Mouse (Mus musculus): ENCODE data around the gene Mettl1.
"Not testable (repeated sequence)": the region's sequence is repeated elsewhere in the genome, so short reads cannot be mapped to it uniquely, and the experiment has no call there.

Mettl1 gene

GRCm38 (mm10) chr10:127048608-127049394, 7.6 kb downstream of the Mettl1 start:
- DNase-seq = no peak

GRCm38 (mm10) chr10:127049395-127050118, 8.3 kb downstream of the Mettl1 start:
- DNase-seq = no peak

DNA sequence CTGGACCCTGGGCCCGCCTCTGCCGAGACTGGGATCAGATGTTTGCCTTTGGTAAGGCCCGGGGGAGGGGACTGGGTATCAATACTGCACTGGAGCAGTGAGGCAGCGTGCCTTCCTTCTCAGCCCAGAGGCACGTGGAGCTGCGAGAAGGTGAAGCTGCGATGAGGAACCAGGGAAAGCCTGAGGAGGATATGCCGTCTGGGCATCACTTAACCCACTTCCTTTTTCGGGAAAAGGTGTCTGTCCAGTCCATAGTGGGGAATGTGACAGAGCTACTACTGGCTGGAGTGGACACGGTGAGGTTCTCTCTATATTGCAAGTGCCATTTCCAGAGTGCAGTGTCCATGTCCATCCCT, 8.9 kb downstream of the Mettl1 start:
- no peak for DNase-seq

DNA sequence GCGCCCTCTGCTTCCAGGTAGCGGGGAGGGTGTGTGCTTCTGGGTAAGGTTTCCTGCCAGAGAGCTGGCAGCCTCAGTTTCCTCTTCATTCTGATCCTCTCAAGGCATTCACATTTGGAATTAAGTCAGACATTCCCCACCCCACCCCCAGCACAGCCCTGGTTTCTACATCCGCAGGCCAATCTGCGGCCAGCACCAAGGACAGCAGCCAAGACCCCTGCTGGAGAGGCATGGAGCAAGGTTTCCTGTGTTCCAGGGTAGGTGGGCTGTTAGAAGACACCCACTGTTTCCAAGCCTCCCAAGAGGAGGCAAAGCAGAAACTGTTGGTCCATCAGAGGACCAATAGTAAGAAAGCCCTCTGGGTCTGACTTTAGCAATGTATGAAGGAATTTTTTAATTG, 13.4 kb downstream of the Mettl1 start:
- no peak for DNase-seq

DNA sequence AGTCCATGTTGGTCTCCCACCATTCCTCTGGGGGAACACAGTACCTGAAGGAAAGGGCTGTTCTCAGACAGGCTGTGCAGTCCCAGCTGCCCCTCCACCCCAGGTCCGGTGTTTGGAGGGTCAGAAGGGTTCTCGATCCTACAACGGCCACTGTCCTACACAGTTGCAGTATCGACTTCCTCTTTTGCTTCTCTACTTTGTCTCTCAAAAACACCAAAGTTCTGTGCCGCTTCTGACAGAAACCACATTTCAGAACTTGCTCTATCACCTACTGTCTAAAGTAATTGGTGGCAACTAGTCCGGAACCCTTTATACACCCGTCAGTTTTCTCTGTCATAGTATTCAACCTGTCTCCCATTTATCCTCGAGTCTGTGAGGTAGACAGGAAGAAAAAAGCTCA, 14.2 kb downstream of the Mettl1 start:
- DNase-seq = no peak

DNA sequence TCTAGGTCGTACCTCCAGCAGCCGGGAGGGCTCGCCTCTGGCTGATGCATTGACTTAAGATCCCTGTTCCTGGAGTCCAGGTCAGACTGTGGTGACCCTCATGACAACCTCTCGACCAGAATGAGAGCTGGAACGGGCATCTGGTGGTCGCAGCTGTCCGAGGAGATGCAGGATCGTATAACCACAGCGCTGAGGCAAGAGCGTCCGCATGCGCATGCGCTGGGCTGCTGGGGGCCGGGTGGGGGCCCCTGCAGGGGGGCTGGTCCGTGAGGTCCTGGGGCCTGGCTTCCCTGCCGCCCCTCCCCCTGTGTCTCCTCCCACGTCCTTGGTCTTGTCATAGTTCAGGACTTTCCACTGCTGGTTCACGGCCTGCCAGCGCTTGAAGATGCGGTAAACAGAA, 15.3 kb downstream of the Mettl1 start:
- DNase-seq = no peak

DNA sequence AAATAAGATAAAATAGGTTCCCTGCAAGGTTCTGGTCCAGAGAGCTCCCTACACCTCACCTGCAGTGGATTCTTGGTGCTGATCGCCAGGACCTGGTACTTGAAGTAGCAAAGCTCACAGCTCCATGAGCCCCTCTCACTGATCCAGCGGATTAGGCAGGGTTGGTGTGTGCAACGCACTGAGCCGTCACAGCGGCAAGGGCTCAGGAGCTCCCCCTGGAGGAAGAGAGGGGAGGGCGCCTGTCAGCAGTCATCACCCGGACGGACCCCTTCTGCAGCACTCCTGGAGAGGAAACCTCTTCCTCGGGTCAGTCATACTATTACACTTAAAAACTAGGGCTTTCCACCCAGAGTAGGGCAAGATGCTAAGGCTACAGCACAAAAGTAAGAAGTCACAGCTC, 16.9 kb downstream of the Mettl1 start:
- peak; percentile 83 for DNase-seq

DNA sequence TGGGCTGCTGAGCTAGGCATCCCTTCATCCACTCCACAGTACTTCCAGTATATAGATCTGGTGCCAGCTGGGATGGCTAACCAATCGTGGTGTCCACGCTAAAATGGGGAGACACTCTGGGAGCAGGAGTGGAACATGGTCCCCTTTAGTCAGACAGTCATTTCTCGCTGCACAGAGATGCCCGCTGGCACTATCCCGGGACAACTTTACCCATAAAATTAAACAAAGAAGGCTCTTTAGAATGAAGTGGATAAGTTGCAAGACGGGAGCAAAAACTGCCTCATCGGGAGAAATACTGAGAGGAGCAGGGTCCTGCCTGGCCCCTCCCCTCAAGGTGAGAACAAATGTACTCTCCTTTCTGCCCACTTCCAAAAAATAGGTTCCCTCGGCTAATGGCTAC, 17.5 kb downstream of the Mettl1 start:
- no peak for DNase-seq

- no peak for DNase-seq
Measured at GRCm38 (mm10) chr10:127059174-127059967, 18.2 kb downstream of the Mettl1 start.

DNA sequence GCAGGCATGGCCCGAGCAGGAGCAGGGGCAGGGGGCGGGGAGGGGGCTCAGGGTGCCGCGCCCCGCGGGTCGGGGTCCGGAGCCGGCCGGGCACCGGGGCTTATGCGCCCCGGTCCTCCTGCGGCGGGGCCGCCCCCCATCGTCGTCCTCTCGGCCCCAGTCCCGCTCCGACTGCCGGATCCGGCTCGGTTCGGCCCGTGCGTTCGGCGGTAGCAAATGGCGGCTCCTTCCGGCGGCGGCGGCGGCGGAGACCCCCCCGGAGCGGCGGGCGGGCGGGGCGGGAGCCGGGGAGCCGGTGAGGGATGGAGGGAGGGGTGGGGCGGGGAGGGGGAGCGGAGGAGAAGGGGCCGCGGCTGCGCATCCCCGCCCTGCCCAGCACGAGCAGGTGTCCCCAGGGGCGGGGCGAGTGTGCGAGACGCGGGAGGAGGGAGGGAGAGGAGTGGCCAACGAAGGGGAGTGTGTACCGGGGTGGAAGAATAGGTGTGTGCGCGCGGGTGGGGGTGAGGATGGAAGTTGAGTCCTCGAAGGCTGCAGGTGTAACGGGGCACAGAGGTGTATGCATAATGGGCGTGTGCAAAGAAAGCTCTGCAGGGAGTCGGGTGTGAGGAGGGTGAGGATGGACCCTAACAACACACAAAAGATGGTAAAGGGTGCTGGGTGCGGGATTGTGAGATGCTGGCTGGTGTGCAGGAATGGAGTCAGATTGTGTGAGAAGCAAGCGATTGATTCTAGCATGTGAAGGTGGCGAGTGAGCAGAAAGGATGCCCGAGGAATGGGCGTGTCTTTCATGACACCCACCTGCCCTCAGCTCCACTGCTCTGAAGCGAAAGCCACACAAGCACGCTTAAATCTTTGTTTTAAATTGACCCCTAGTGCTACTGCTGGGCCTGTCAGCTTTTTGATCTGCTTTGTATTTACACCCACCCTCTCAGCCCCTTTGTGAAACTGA, 19.0 kb downstream of the Mettl1 start, which contains the start of gene March9:
Gene March9, minus strand, starts transcription at position 217 of the 949 bp plus-strand sequence.
- DNase-seq = peak; percentile 86

DNA sequence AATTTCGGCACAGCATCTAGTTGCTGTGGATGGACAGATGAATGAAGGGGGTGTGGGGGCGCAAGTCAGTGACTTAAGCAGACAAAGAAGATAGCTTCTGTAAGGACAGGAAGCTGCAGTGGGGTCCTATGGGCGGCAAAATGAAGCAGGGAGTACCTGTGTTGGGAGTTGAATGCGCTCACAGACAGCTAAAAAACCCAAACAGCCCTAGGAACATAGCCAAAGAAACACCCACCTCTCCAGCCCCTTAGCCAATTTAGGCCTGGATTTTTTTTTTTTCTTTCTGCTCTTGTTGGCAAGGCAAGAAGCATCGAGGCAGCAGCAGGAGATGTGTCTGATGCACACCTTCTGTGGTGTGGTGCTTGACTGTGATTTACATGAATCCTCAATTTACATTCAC, 19.9 kb downstream of the Mettl1 start:
- DNase-seq = no peak

DNA sequence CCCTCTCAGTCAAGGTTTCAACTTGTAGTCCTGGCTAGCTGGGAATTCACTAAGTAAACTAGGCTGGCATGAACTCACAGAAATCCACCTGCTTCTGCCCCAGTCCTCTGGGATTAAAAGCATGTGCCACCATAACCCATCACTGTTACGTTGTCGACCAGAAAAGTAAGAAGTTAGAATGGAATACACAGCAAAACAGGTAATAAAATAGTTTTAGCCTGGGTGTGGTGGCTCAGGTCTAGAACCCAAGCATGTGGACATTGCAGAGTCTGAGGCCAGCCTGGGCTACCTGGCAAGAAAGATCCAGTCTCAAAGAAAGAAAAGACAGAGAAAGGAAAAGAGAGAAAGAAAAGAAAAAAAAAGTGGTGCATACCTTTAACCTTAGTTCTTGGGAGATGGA, 20.3 kb downstream of the Mettl1 start:
- no peak for DNase-seq

GRCm38 (mm10) chr10:127062101-127062500, 20.9 kb downstream of the Mettl1 start:
- DNase-seq = not testable (repeated sequence)

GRCm38 (mm10) chr10:127062503-127062902, 21.3 kb downstream of the Mettl1 start:
- peak; percentile 35 for DNase-seq

GRCm38 (mm10) chr10:127063239-127063872, 22.1 kb downstream of the Mettl1 start, which contains the start of gene Cdk4:
Cdk4 (plus strand) TSS chr10:127063534.
- peak; percentile 98 for DNase-seq

GRCm38 (mm10) chr10:127063913-127064870, 23.0 kb downstream of the Mettl1 start:
- DNase-seq = no peak

DNA sequence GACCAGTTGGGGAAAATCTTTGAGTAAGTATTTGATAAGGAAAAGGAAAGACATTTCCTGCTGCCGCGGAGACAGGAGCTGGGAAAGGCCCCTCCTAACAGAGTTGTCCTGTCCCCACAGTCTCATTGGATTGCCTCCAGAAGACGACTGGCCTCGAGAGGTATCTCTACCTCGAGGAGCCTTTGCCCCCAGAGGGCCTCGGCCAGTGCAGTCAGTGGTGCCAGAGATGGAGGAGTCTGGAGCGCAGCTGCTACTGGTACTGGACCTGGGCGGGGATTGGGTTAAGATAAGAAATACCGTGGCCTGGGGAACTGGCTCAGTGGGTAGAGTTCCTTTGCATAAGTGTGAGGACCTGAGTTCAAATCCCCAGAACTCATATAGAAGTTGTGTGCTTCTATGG, 24.8 kb downstream of the Mettl1 start:
- no peak for DNase-seq

DNA sequence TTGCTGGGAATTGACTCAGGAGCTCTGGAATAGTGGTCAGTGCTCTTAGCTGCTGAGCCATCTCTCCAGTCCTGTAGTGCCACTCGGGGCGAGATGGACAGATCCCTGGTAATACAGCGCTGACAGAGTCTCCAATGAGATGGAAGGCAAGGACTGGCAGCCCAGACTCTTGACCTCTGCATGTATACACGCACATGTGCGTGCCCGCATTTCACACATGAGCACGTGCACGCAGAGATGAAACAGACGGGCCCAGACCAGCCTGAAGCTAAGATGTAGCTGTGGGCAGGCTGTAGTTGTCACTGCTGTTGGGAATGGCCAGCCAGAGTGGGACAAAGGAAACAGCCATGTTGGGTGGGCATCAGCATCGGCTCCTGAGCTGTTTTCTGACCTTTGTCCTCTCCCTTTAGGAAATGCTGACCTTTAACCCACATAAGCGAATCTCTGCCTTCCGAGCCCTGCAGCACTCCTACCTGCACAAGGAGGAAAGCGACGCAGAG, 25.4 kb downstream of the Mettl1 start:
- no peak for DNase-seq

- DNase-seq = no peak
Measured at GRCm38 (mm10) chr10:127068360-127069038, 27.3 kb downstream of the Mettl1 start.
